Mouse (Mus musculus): ENCODE data around the gene Pard3.

- no peak for TF ChIP-seq CTCF (IDR thresholded peaks at IDR 0.05; ENCODE audit: borderline replicate concordance, insufficient read depth, low read depth, low read length)
- no peak for TF ChIP-seq POLR2A (IDR thresholded peaks at IDR 0.05; ENCODE audit: borderline replicate concordance, insufficient read depth, low read length)
These were observed 575.4 kb downstream of the Pard3 start for GRCm38 (mm10) chr8:127639088-127639453.

Data from cerebellum, adult 2 months (tissue).